ENCODE assay signal across 16 mouse cellular contexts in the genomic region with DNA sequence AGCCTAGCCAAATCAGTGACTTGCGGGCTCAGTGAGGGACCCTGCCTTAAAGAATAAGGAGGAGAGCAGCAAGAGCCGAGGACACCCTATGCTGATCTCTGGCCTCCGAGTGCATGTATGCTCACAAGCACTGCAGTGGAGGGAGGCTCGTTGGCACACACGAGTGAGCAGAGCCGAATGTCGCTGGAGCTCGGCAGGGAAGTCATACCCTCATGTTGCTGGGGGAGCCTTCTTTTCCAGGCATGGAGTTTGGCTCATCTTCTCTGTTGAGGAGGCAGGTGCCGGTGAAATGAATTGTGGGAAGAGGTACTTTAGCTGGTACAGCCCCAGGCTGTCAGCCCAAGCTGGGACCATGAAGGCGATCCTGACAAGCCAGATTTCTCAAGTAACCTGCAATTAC. TPM values are rescaled to one million over a fixed set of nuclear protein-coding genes. Genes with fewer than 3 reads are reported as not detected.
DNase-seq lines count a peak whose midpoint lies in the region; ATAC-seq and TF ChIP-seq lines count a peak whose summit lies in the region.
"Had no signal": no experiment of that assay in that cellular context is flagged by ENCODE, and none has a peak within 500 bp of the region (broad histone marks: within the 10 kb centered on the region; RNA-seq: fewer than 3 reads in every experiment).

No protein-coding gene starts in this region.

- no peak overlapping the region for H3K4me3 ChIP-seq in cerebellum, adult 2 months (replicated peaks; ENCODE audit: insufficient read depth, low read depth, low read length)
- no peak overlapping the region for H3K4me3 ChIP-seq in limb, embryonic 13.5 days
- no peak overlapping the region for H3K4me3 ChIP-seq in limb, embryonic 10.5 days
- H3K4me3 ChIP-seq in embryonic facial prominence, embryonic 10.5 days = no peak overlapping the region
- no peak overlapping the region for H3K4me3 ChIP-seq in stomach, embryonic 14.5 days (ENCODE audit: low read depth, low read length)
- H3K4me3 ChIP-seq: forebrain, embryonic 12.5 days; heart, embryonic 12.5 days; midbrain, embryonic 15.5 days; neural tube, embryonic 12.5 days had no signal

- no peak for TF ChIP-seq POLR2A in cerebellum, adult 2 months (IDR thresholded peaks at IDR 0.05; ENCODE audit: borderline replicate concordance, insufficient read depth, low read length)

- H3K9me3 ChIP-seq in limb, embryonic 13.5 days = no peaks in the 10 kb centered on the region
- no peaks in the 10 kb centered on the region for H3K9me3 ChIP-seq in limb, embryonic 10.5 days (replicated peaks)
- H3K9me3 ChIP-seq in embryonic facial prominence, embryonic 10.5 days = no peaks in the 10 kb centered on the region
- no peaks in the 10 kb centered on the region for H3K9me3 ChIP-seq in stomach, embryonic 14.5 days (ENCODE audit: control insufficient read depth, low read depth, low read length)
- H3K9me3 ChIP-seq: forebrain, embryonic 12.5 days; heart, embryonic 12.5 days; midbrain, embryonic 15.5 days; neural tube, embryonic 12.5 days had no signal

- no peak overlapping the region for H3K4me2 ChIP-seq in limb, embryonic 13.5 days (replicated peaks)
- no peak overlapping the region for H3K4me2 ChIP-seq in stomach, embryonic 14.5 days (replicated peaks; ENCODE audit: low read depth, low read length)
- H3K4me2 ChIP-seq: forebrain, embryonic 12.5 days; hindbrain, embryonic 14.5 days; midbrain, embryonic 15.5 days had no signal

- H3K36me3 ChIP-seq in limb, embryonic 13.5 days = no peaks in the 10 kb centered on the region
- no peaks in the 10 kb centered on the region for H3K36me3 ChIP-seq in limb, embryonic 10.5 days
- no peaks in the 10 kb centered on the region for H3K36me3 ChIP-seq in embryonic facial prominence, embryonic 10.5 days (replicated peaks)
- no peaks in the 10 kb centered on the region for H3K36me3 ChIP-seq in stomach, embryonic 14.5 days (ENCODE audit: control insufficient read depth, insufficient read depth, low read length)
- H3K36me3 ChIP-seq: forebrain, embryonic 12.5 days; heart, embryonic 12.5 days; midbrain, embryonic 15.5 days; neural tube, embryonic 12.5 days had no signal

- no peaks in the 10 kb centered on the region for H3K27me3 ChIP-seq in cerebellum, adult 2 months (ENCODE audit: control insufficient read depth, insufficient read depth, low read length)
- H3K27me3 ChIP-seq in limb, embryonic 13.5 days = peaks cover 66% of the 10 kb centered on the region
- peaks cover 87% of the 10 kb centered on the region for H3K27me3 ChIP-seq in limb, embryonic 10.5 days (ENCODE audit: low read depth, poor library complexity, severe bottlenecking)
- peaks cover 85% of the 10 kb centered on the region for H3K27me3 ChIP-seq in embryonic facial prominence, embryonic 10.5 days (replicated peaks; ENCODE audit: low read depth, poor library complexity, severe bottlenecking)
- peaks cover 9% of the 10 kb centered on the region; the same call in 1 of the 2 replicates for H3K27me3 ChIP-seq in stomach, embryonic 14.5 days (ENCODE audit: control insufficient read depth, insufficient read depth, low read length)
- H3K27me3 ChIP-seq: midbrain, embryonic 15.5 days had no signal

- H3K27ac ChIP-seq in cerebellum, adult 2 months (ENCODE audit: insufficient read depth, low read length) = peak overlapping the region; percentile 90
- no peak overlapping the region for H3K27ac ChIP-seq in limb, embryonic 13.5 days
- no peak overlapping the region for H3K27ac ChIP-seq in limb, embryonic 10.5 days
- peak overlapping the region; percentile 16; the same call in 1 of the 2 replicates for H3K27ac ChIP-seq in embryonic facial prominence, embryonic 10.5 days (replicated peaks)
- peak overlapping the region; percentile 62; the same call in 1 of the 2 replicates for H3K27ac ChIP-seq in stomach, embryonic 14.5 days (ENCODE audit: low read length)
- H3K27ac ChIP-seq: forebrain, embryonic 12.5 days; hindbrain, embryonic 14.5 days; midbrain, embryonic 15.5 days; neural tube, embryonic 12.5 days had no signal

- no peak for ATAC-seq in limb, embryonic 13.5 days (ENCODE audit: low FRiP score, low read depth)
- ATAC-seq in stomach, embryonic 14.5 days (ENCODE audit: insufficient number of reproducible peaks, insufficient read depth, low FRiP score, low read depth) = no peak
- ATAC-seq in megakaryocyte progenitor cell, adult 5-6 weeks (replicated peaks; ENCODE audit: poor library complexity) = no peak
- ATAC-seq: midbrain, embryonic 15.5 days had no signal

- peak; percentile 60 to 61 for DNase-seq in cerebellum, adult 2 months
- no peak for DNase-seq in cerebellum, adult 9-10 months
- no peak for DNase-seq in limb, embryonic 10.5 days (ENCODE audit: low spot score)
- DNase-seq in embryonic facial prominence, embryonic 10.5 days (ENCODE audit: low spot score) = no peak
- DNase-seq in embryo, embryonic 9.5 days (ENCODE audit: extremely low spot score) = no peak
- DNase-seq: gastrocnemius, postnatal 10 days; kidney, adult 8-10 months; retina, postnatal 1 day had no signal

- WGBS in cerebellum, adult 2 months = 11% methylated on average over 10 of the region's 10 CpGs
- WGBS in limb, embryonic 13.5 days = 68% methylated on average over 10 of the region's 10 CpGs
- 72% methylated on average over 10 of the region's 10 CpGs for WGBS in limb, embryonic 10.5 days
- WGBS in embryonic facial prominence, embryonic 10.5 days = 69% methylated on average over 10 of the region's 10 CpGs
- WGBS in stomach, embryonic 14.5 days = 82% methylated on average over 10 of the region's 10 CpGs

- TF ChIP-seq CTCF in cerebellum, adult 2 months (IDR thresholded peaks at IDR 0.05; ENCODE audit: borderline replicate concordance, insufficient read depth, low read depth, low read length) = no peak

- peak overlapping the region; percentile 5; the same call in 1 of the 2 replicates for H3K9ac ChIP-seq in limb, embryonic 13.5 days
- no peak overlapping the region for H3K9ac ChIP-seq in stomach, embryonic 14.5 days (replicated peaks; ENCODE audit: low read depth, low read length)
- H3K9ac ChIP-seq: heart, embryonic 12.5 days; midbrain, embryonic 15.5 days had no signal

- peaks cover 69% of the 10 kb centered on the region for H3K4me1 ChIP-seq in cerebellum, adult 2 months (ENCODE audit: control insufficient read depth, insufficient read depth, low read length)
- peaks cover 31% of the 10 kb centered on the region for H3K4me1 ChIP-seq in limb, embryonic 13.5 days
- peaks cover 38% of the 10 kb centered on the region for H3K4me1 ChIP-seq in limb, embryonic 10.5 days
- peaks cover 51% of the 10 kb centered on the region for H3K4me1 ChIP-seq in embryonic facial prominence, embryonic 10.5 days
- H3K4me1 ChIP-seq in stomach, embryonic 14.5 days (ENCODE audit: control insufficient read depth, insufficient read depth, low read length) = peaks cover 4% of the 10 kb centered on the region; the same call in 1 of the 2 replicates

RNA-seq across cellular contexts. Expression of gene Rpl3, which starts 4.7 kb away (rescaled TPM):
- polyA plus RNA-seq in cerebellum, adult 2 months (2012; rRNA removed) = 678 and 692 TPM in 2 replicates
- polyA plus RNA-seq in limb, embryonic 13.5 days (2015; fragmentation: Nextera tagmentation; extraction: Ambion mirVana) = 1,057 and 1,068 TPM in 2 replicates
- polyA plus RNA-seq in limb, embryonic 10.5 days (2016; fragmentation: Nextera tagmentation; extraction: Ambion mirVana) = 1,077 and 1,189 TPM in 2 replicates
- 1,034 and 1,049 TPM in 2 replicates for polyA plus RNA-seq in embryonic facial prominence, embryonic 10.5 days (2016; fragmentation: Nextera tagmentation; extraction: Ambion mirVana)
- 1,379 and 1,439 TPM in 2 replicates for polyA plus RNA-seq in stomach, embryonic 14.5 days (2014; fragmentation: Nextera tagmentation; extraction: Ambion mirVana)
- total RNA-seq in megakaryocyte progenitor cell, adult 5-6 weeks (2015) = 2,120 and 2,179 TPM in 2 replicates
- 3,037 and 3,138 TPM in 2 replicates for total RNA-seq in megakaryocyte progenitor cell, adult 5-6 weeks (2017)

RNA-seq across cellular contexts. Expression of gene Syngr1, which starts 5.3 kb away (rescaled TPM):
- polyA plus RNA-seq in cerebellum, adult 2 months (2012; rRNA removed) = 448 and 455 TPM in 2 replicates
- 5.5 and 5.6 TPM in 2 replicates for polyA plus RNA-seq in limb, embryonic 13.5 days (2015; fragmentation: Nextera tagmentation; extraction: Ambion mirVana)
- 1.4 and 3.2 TPM in 2 replicates for polyA plus RNA-seq in limb, embryonic 10.5 days (2016; fragmentation: Nextera tagmentation; extraction: Ambion mirVana)
- 5.9 and 7.0 TPM in 2 replicates for polyA plus RNA-seq in embryonic facial prominence, embryonic 10.5 days (2016; fragmentation: Nextera tagmentation; extraction: Ambion mirVana)
- 32.3 and 38.8 TPM in 2 replicates for polyA plus RNA-seq in stomach, embryonic 14.5 days (2014; fragmentation: Nextera tagmentation; extraction: Ambion mirVana)
- 2.1 and 3.6 TPM in 2 replicates for total RNA-seq in megakaryocyte progenitor cell, adult 5-6 weeks (2015)
- 1.5 and 1.8 TPM in 2 replicates for total RNA-seq in megakaryocyte progenitor cell, adult 5-6 weeks (2017)

RNA-seq across cellular contexts. Expression of gene Tab1, which starts 36.5 kb away (rescaled TPM):
- 50.0 and 50.2 TPM in 2 replicates for polyA plus RNA-seq in cerebellum, adult 2 months (2012; rRNA removed)
- 45.6 and 45.8 TPM in 2 replicates for polyA plus RNA-seq in limb, embryonic 13.5 days (2015; fragmentation: Nextera tagmentation; extraction: Ambion mirVana)
- polyA plus RNA-seq in limb, embryonic 10.5 days (2016; fragmentation: Nextera tagmentation; extraction: Ambion mirVana) = 41.8 and 52.4 TPM in 2 replicates
- 43.3 and 45.3 TPM in 2 replicates for polyA plus RNA-seq in embryonic facial prominence, embryonic 10.5 days (2016; fragmentation: Nextera tagmentation; extraction: Ambion mirVana)
- 32.2 and 34.9 TPM in 2 replicates for polyA plus RNA-seq in stomach, embryonic 14.5 days (2014; fragmentation: Nextera tagmentation; extraction: Ambion mirVana)
- 4.0 and 6.0 TPM in 2 replicates for total RNA-seq in megakaryocyte progenitor cell, adult 5-6 weeks (2015)
- total RNA-seq in megakaryocyte progenitor cell, adult 5-6 weeks (2017) = 15.7 and 19.2 TPM in 2 replicates

Comparison
In these comparisons a context has a peak if more than half of its experiments do, and no peak if none do; other contexts are left out.
1. DNase-seq: peak in cerebellum, adult 2 months (2 of 2); none in cerebellum, adult 9-10 months (single experiment), limb, embryonic 10.5 days (single experiment), embryonic facial prominence, embryonic 10.5 days (single experiment) and embryo, embryonic 9.5 days (single experiment).
2. H3K27ac ChIP-seq: peak in cerebellum, adult 2 months (single experiment), embryonic facial prominence, embryonic 10.5 days (single experiment) and stomach, embryonic 14.5 days (single experiment); none in limb, embryonic 13.5 days (single experiment) and limb, embryonic 10.5 days (single experiment).
3. RNA of gene Syngr1, which starts 5.3 kb away (polyA plus RNA-seq): 448 to 455 TPM in cerebellum, adult 2 months; 32.3 to 38.8 TPM in stomach, embryonic 14.5 days, 5.9 to 7.0 TPM in embryonic facial prominence, embryonic 10.5 days, 5.5 to 5.6 TPM in limb, embryonic 13.5 days and 1.4 to 3.2 TPM in limb, embryonic 10.5 days; every median in the first group is over 10 times any median in the second.